Mouse (Mus musculus) adrenal gland, adult 8-10 months (tissue): ENCODE data around the gene BC107364. TPM values are rescaled to one million over a fixed set of nuclear protein-coding genes. Genes with fewer than 3 reads are reported as not detected.
"Not testable (repeated sequence)": the region's sequence is repeated elsewhere in the genome, so short reads cannot be mapped to it uniquely, and the experiment has no call there.

Experiments
- DNase-seq: peaks from one replicate; pipeline ENCODE4 v3.0.0; 2022
- total RNA-seq, 4 experiments: library from RNA; stranded (reverse); gene quantifications; 2 replicates each; pipeline ENCODE4 v1.2.4; 2022

BC107364 gene
- total RNA-seq, 4 experiments from 2014 or later, result not detected

DNA sequence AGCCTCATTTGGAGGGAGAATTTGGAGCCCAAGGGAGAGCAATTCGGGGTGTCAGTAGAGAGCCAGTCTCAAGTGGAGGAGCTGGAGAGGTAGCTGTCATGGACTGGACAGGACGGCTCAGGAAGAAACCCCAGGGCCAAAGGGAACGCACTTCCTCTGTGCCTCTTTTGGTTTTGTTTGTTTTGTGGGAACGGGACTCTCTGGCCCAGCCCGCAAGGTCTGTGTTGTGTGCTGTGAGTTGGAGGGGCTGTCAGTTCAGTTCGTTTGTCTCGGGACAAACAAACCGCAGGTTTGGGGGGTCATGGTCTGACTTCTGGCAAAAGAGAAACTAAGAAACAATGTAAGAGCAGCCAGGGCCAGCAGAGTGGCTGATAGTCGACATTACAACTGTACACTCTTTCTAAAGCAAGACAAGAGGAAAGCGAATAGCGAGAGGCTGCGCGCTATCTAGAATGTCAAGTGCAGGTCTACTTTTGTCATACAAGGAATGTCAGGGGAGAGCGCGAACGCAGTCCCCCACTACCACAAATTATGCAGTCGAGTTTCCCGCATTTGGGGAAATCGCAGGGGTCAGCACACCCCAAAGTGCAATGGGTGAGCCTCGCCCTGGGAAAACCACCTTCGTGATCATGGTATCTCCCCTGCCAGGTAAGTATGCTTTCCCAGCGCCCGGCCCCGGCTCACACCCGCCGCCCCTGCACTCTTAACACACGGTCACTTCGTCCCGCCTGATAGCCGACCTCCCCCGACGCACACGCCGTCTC, 34.1 kb upstream of the BC107364 start:
- not testable (repeated sequence) for DNase-seq

DNA sequence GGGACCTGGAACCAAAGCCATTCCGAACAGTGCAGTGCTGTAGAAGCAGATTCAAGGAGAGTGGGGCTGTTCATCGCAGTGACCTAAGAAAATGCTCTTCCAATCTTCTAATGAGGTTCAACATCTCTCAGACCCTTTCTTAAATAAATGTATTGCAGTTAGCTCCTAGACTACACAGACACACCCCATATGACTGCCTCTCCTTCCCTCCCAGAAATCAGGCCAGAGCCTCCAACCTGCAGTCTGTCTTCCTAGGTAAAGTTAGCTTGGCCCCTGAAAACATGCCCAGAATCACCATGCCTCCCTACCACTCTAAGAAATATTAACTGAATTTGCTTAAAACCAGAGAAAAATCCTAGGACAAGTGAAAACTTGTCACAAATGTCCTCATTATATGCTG, 33.3 kb upstream of the BC107364 start:
- DNase-seq, result no peak

DNA sequence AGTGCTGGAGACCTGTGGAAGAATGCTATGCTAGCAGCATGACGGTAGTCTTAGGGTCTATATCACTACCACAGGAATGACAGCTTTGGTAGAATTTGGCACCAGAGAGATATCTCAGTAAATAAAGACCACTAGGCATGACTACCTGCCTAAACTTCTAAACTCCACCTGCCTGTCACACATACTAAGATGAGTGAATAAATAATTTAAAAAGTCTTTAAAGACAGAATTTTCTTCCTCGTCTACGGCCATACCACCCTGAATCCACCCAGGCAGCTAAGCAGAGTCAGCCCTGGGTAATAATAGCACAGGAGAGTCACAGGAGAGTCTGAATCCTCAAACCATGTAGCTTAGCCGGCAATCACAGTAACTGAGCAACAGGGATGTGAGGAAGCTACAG, 32.8 kb upstream of the BC107364 start:
- no peak for DNase-seq

DNA sequence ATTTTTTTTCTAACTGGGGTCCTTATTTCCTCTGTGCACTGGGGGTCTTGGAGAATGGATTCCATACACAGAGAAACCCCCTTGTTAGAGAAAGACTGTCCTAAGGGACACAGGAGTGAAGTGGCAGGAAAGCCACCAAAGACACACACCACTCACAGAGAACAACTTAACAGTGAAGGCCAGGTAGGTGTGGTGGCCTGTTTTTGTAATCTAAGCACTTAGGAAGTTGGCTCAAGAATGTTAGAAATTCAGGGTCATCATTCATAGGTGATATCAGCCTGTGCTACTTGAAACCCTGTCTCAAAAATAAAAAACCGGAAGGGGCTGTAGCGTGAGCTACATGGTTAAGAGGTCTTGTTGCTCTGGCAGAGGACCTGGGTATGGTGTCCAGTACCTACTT, 31.8 kb upstream of the BC107364 start:
- DNase-seq, result no peak

GRCm38 (mm10) chr3:96483044-96483443, 30.9 kb upstream of the BC107364 start:
- not testable (repeated sequence) for DNase-seq

GRCm38 (mm10) chr3:96482451-96482850, 30.3 kb upstream of the BC107364 start:
- no peak for DNase-seq

DNA sequence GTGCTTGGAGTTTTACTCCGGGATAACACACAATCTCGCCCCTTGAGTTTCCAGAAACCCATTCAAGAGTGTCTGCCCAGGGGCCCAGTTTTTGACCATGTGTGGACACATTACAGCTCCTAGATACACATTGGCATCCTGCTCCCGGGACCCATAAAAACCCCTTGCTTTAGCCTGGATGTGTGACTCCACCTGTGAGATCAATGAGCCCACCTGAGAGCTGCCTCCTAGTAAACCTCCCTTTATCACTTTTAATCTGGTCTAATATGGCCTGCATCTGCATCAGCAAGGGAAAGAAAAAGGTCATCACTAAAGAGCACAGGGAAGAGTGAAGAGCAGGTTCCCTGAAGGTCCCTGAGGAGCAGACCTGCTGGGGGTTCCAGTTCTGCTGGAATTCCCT, 29.8 kb upstream of the BC107364 start:
- DNase-seq, result no peak

- no peak for DNase-seq
Observed at GRCm38 (mm10) chr3:96480684-96481270, 28.7 kb upstream of the BC107364 start.

DNA sequence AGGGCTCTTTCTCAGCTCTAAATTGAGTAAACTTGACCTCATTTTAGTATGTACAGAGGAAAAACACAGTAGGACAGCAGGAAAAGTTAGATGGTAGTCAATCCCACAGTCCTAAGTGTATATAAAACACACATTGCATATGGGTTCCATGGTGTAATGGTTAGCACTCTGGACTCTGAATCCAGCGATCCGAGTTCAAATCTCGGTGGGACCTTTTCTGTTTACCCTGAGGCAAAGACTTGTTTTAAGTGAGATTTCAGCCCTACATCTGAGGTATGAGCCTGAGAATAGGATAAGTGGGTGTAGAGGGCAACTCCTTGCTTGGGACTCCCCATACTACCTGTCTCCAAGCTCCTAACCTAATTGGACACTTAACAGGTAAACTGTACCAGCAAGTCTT, 27.1 kb upstream of the BC107364 start:
- no peak for DNase-seq

- DNase-seq, result no peak
Observed at GRCm38 (mm10) chr3:96477558-96477957, 25.5 kb upstream of the BC107364 start.

- DNase-seq, result no peak
Observed at GRCm38 (mm10) chr3:96477084-96477483, 25.0 kb upstream of the BC107364 start.

DNA sequence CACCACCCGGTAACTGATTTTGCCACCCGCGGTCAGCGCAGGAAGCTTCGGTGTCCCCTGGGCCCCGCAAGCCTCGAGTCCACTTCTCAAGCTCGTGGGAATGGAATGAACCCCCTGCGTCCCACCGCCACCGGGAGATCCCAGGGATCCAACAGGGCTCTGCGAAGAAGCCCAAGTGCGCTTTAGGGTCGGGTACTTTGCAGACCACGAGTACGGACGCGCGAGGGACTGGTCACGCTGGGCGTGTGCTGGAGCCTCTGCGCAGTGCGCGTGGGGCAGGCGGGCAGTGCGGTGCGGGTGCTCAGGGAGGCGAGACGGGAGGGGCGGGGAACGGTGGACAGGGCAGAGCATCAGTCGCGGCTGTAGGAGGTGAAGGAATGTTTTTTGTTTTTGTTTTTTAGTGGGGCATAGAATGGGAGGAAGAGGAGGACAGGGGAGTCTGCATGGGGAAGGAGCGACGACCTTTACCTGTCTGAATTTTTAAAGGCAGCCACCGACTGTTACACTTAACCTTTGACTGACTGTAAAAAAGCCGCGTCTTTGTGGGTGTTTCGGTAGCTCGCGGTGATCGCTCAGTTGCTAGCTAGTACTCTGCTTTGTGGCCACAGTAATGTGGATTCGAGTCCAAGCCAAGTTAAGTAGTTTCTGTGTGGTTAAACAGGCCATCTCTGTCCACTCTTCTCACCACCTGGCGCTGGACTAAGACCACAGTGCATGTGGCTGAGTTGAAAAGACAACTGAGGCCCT, 23.0 kb upstream of the BC107364 start:
- DNase-seq, result no peak

DNA sequence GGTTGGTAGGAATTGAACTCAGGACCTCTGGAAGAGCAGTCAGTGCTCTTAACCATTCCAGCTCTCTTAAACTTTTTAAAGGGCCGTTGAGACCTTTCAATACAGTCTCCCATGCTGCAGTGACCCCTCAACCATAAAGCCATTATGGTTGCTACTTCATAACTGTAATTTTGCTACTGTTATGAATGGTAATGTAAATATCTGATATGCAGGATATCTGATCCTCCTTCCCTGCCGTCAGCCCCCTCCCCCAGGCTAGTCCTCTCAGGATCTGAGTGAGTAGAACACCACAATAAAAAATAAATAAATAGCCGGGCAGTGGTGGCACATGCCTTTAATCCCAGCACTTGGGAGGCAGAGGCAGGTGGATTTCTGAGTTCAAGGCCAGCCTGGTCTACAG, 21.4 kb upstream of the BC107364 start:
- DNase-seq, result not testable (repeated sequence)

DNA sequence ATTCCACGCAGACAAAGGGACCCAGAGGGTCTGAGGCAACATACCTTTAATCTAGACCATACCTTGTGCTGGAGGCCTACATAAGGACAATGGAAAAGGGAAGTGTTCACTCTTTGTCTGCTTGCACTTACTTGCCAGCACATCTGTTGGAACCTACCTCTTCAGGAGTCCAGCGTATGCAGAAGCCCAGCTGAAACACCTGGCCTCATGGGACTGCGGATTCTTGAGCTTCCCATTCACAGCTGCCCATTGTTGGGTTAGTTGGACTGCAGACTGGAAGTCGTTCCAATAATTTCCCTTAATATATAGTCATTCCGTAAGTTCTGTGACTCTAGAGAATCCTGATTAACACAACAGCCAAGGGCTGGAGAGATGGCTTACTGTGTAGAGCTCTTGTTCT, 20.0 kb upstream of the BC107364 start:
- DNase-seq, result no peak

GRCm38 (mm10) chr3:96469626-96470025, 17.5 kb upstream of the BC107364 start:
- DNase-seq, result no peak

GRCm38 (mm10) chr3:96468335-96468734, 16.2 kb upstream of the BC107364 start:
- DNase-seq, result not testable (repeated sequence)

GRCm38 (mm10) chr3:96467641-96468040, 15.5 kb upstream of the BC107364 start:
- DNase-seq, result no peak

DNA sequence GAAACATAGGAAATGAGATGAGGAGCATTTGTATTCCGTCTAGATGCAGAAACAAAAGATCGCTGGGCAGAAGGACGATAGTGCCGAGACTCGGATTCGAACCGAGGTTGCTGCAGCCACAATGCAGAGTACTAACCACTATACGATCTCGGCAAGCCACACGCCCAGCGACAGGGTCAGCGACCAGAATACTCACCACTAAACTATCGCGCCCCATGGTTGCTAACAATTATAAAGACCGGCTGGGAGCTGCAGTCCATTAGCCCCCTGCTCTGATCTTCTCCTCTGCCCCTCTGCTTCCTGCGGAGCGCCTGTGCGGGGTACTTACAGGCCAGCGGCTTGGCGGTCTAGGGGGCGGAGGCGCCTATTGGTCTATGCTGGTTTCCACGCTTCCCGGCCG, 11.8 kb upstream of the BC107364 start:
- DNase-seq, result no peak

GRCm38 (mm10) chr3:96460568-96460870, 8.4 kb upstream of the BC107364 start:
- not testable (repeated sequence) for DNase-seq

DNA sequence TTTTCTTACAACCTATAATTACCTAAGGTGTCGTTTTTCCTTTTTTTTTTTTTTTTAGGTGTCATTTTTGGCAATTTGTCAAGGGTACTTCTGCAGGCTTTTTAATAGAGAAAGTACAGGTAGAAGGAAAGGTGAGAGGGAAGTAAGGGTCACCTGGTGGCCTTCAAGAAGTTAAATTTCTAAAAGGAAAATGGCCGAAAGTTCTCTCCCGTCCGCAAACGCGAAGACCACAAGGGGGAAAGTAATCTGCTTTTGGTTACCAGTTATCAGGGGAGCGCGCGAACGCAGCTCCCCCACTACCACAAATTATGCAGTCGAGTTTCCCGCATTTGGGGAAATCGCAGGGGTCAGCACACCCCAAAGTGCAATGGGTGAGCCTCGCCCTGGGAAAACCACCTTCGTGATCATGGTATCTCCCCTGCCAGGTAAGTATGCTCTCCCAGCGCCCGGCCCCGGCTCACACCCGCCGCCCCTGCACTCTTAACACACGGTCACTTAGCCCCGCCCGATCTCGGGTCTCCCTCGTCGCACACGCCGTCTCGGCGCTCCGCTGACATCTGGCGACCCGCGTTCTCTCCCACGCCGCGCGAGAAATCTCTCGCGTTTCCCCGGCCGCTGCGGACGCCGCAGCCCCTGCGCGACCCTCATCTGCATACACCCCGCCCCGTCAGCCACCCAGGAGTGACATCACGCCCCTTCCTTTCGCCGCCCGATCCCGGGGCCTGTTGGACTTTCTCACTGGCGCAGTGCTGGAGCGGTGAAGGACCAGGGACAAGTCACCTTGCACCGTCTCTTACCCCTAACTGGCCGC, 7.9 kb upstream of the BC107364 start:
- not testable (repeated sequence) for DNase-seq

DNA sequence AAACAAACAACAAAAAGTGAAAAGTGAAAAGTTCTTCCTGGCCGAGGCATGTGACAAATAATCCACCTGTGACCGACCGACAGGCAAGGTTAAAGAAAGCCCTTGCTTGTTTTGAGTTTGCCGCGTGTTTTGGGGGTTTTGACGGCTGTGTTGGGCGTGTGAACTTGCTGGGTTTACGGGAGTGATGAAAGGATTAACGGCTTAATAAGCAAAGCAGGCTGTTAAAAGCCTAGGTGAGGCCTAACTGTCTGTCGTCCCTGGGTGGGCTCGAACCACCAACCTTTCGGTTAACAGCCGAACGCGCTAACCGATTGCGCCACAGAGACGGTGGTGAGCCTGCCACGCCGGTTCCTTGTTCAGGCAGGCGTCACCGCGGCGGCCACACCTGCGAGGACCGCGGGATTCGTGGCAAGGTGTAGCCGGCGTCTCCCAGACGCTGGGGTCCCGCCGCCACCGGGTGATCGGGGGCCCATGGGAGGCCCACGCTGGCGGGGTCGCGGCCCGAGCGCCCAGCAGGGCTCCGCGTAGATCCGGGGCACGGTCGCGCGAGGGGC, 6.9 kb upstream of the BC107364 start:
- not testable (repeated sequence) for DNase-seq

GRCm38 (mm10) chr3:96458008-96458407, 5.9 kb upstream of the BC107364 start:
- not testable (repeated sequence) for DNase-seq
